Mouse (Mus musculus): Measurements from ENCODE around the gene Slc25a40.
A peak's percentile ranks its signal among the peaks of the same experiment; 100 is the strongest.

Slc25a40 gene

GRCm38 (mm10) chr5:8422157-8422931, at the start of gene Slc25a40, which contains the start of gene Dbf4:
TSS of gene Slc25a40 (plus strand) at chr5:8422850.
TSS of gene Dbf4 (minus strand) at chr5:8422716.
- peak; percentile 87 to 94 for DNase-seq (ENCODE audit: low spot score in 2 of 2)

GRCm38 (mm10) chr5:8373415-8373814, 49.2 kb upstream of the Slc25a40 start:
- DNase-seq (ENCODE audit: low spot score in 2 of 2) = no peak

- DNase-seq (ENCODE audit: low spot score in 2 of 2) = no peak
Observed at GRCm38 (mm10) chr5:8374297-8374906, 48.2 kb upstream of the Slc25a40 start.

GRCm38 (mm10) chr5:8393891-8394583, 28.6 kb upstream of the Slc25a40 start:
- no peak for DNase-seq (ENCODE audit: low spot score in 2 of 2)

- no peak for DNase-seq (ENCODE audit: low spot score in 2 of 2)
Observed at GRCm38 (mm10) chr5:8397587-8398249, 24.9 kb upstream of the Slc25a40 start.

- no peak for DNase-seq (ENCODE audit: low spot score in 2 of 2)
Observed at GRCm38 (mm10) chr5:8408746-8409145, 13.9 kb upstream of the Slc25a40 start.

GRCm38 (mm10) chr5:8416683-8417413, 5.8 kb upstream of the Slc25a40 start:
- no peak for DNase-seq (ENCODE audit: low spot score in 2 of 2)

- no peak for DNase-seq (ENCODE audit: low spot score in 2 of 2)
Observed at GRCm38 (mm10) chr5:8417443-8417842, 5.2 kb upstream of the Slc25a40 start.

GRCm38 (mm10) chr5:8421424-8421823, 1.2 kb upstream of the Slc25a40 start:
- no peak for DNase-seq (ENCODE audit: low spot score in 2 of 2)

- no peak for DNase-seq (ENCODE audit: low spot score in 2 of 2)
Observed at GRCm38 (mm10) chr5:8422932-8423928, 580 bp downstream of the Slc25a40 start.

GRCm38 (mm10) chr5:8424116-8424515, 1.5 kb downstream of the Slc25a40 start:
- DNase-seq (ENCODE audit: low spot score in 2 of 2) = no peak

GRCm38 (mm10) chr5:8425899-8426298, 3.2 kb downstream of the Slc25a40 start:
- DNase-seq (ENCODE audit: low spot score in 2 of 2) = no peak

- no peak for DNase-seq (ENCODE audit: low spot score in 2 of 2)
Observed at GRCm38 (mm10) chr5:8437481-8438156, 15.0 kb downstream of the Slc25a40 start.

GRCm38 (mm10) chr5:8439095-8439494, 16.4 kb downstream of the Slc25a40 start:
- no peak for DNase-seq (ENCODE audit: low spot score in 2 of 2)

- no peak for DNase-seq (ENCODE audit: low spot score in 2 of 2)
Observed at GRCm38 (mm10) chr5:8455565-8455964, 32.9 kb downstream of the Slc25a40 start.

GRCm38 (mm10) chr5:8456561-8456960, 33.9 kb downstream of the Slc25a40 start:
- no peak for DNase-seq (ENCODE audit: low spot score in 2 of 2)

GRCm38 (mm10) chr5:8487989-8488700, 65.5 kb downstream of the Slc25a40 start:
- no peak for DNase-seq (ENCODE audit: low spot score in 2 of 2)

- DNase-seq (ENCODE audit: low spot score in 2 of 2) = no peak
Observed at GRCm38 (mm10) chr5:8488701-8489297, 66.1 kb downstream of the Slc25a40 start.

Measured in thymus, postnatal 10 days (tissue).